Mouse (Mus musculus) midbrain, embryonic 14.5 days (tissue): ENCODE measurements around the gene Saysd1. TPM values are rescaled to one million over a fixed set of nuclear protein-coding genes. Genes with fewer than 3 reads are reported as not detected.

ENCODE experiments used
- ATAC-seq: fragments of 200-750 bp; cut with Nextera tagmentation; 2 replicates; pipeline ENCODE4 v1.8.0; 2017; ENCODE audit warnings: moderate number of reproducible peaks, moderate library complexity; ENCODE audit not compliant: low FRiP score, low TSS enrichment
- DNase-seq: peaks from one replicate; pipeline ENCODE4 v3.0.0-alpha.2; 2015
- H3K27ac ChIP-seq: fragments of 300-500 bp; sonication (generic); replicated peaks from 2 replicates; pipeline ENCODE4 v1.5.1; 2014; ENCODE audit warnings: mild to moderate bottlenecking, low read depth, low read length, moderate library complexity
- H3K27me3 ChIP-seq: fragments of 300-500 bp; sonication (generic); 2 replicates; pipeline ENCODE4 v1.6.1; 2014; ENCODE audit warnings: low read length, control low read depth, mixed read lengths; ENCODE audit not compliant: control insufficient read depth, insufficient read depth
- H3K36me3 ChIP-seq: fragments of 300-500 bp; sonication (generic); 2 replicates; pipeline ENCODE4 v1.6.1; 2014; ENCODE audit warnings: low read length, control low read depth; ENCODE audit not compliant: control insufficient read depth, insufficient read depth
- H3K4me1 ChIP-seq: fragments of 300-500 bp; sonication (generic); 2 replicates; pipeline ENCODE4 v1.6.1; 2014; ENCODE audit warnings: mild to moderate bottlenecking, antibody characterized with exemption, low read length, control low read depth; ENCODE audit not compliant: control insufficient read depth, insufficient read depth
- H3K4me2 ChIP-seq: fragments of 300-500 bp; sonication (generic); 2 replicates; pipeline ENCODE4 v1.6.1; 2014; ENCODE audit warnings: mild to moderate bottlenecking, low read length, moderate library complexity
- H3K4me3 ChIP-seq: fragments of 300-500 bp; sonication (generic); replicated peaks from 2 replicates; pipeline ENCODE4 v1.5.1; 2014; ENCODE audit warnings: low read depth, low read length
- H3K9ac ChIP-seq: fragments of 300-500 bp; sonication (generic); replicated peaks from 2 replicates; pipeline ENCODE4 v1.6.1; 2014; ENCODE audit warnings: mild to moderate bottlenecking, low read length, moderate library complexity
- H3K9me3 ChIP-seq: fragments of 300-500 bp; sonication (generic); 2 replicates; pipeline ENCODE4 v1.6.1; 2016; ENCODE audit warnings: low read length, control low read depth, mixed read lengths; ENCODE audit not compliant: control insufficient read depth
- WGBS: fragments of 180-500 bp; shearing (Covaris S2); extraction: QIAGEN DNeasy Blood & Tissue Kit; methylation state at CpG from one replicate; pipeline ENCODE4 v1.1.7; 2014; 5-methylcytosine and 5-hydroxymethylcytosine counted together
- polyA plus RNA-seq: library from polyadenylated mRNA; unstranded; fragments of >200 nt; fragmentation: Nextera tagmentation; extraction: Ambion mirVana; gene quantifications from 2 replicates; pipeline ENCODE4 v1.2.1, GENCODE M21; 2014

The Saysd1 gene
- polyA plus RNA-seq, 1 experiment from 2014 or later, result 13.7 TPM

DNA sequence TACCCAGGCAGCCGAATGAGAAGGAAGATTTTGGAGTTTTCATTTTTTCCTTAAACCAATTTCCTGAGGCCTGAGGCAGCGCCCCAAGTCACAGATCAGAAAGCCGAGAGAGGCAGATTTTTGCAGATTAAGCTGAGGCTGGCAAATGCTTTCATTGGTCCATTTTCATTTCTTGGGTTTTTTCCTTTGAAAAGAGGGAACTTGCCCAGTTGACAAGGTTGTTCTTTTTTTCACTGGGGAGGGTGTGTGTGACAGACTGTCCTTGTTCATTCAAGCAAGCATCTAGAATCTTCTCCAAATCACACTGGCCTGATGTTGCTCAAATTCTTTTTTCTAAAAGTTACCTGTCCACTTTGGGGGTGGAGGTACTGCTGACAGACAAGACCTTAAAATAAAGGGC, 40.7 kb upstream of the Saysd1 start:
- peaks cover 12% of the 10 kb centered on the region; the same call in 1 of the 2 replicates for H3K4me1 ChIP-seq
- H3K4me3 ChIP-seq, result no peak overlapping the region
- H3K27ac ChIP-seq, result no peak overlapping the region
- WGBS, result 16% methylated on average over 3 of the region's 3 CpGs
- no peak for DNase-seq
- no peaks in the 10 kb centered on the region for H3K9me3 ChIP-seq
- no peak overlapping the region for H3K9ac ChIP-seq
- no peaks in the 10 kb centered on the region for H3K36me3 ChIP-seq
- no peak for ATAC-seq
- H3K4me2 ChIP-seq, result no peak overlapping the region
- H3K27me3 ChIP-seq, result no peaks in the 10 kb centered on the region; the same call in 1 of the 2 replicates

DNA sequence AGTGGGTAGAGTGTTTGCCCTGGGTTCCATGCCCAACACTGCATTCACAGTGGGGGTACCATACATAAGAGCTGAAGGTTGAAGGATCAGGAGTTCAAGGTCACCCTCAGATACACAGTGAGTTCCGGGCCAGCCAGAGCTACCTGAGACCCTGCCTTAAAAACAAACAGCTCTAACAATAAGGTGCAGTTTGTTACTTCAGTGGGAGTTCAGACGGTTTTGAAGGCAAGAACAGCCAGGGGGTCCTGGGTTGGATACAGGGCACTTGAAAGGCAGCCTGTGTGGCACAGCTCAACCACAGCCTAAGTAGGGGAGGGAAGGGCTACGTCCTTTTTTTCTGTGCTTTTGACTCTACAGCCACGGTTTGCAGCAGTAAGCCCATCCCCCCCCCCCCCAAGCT, 40.3 kb upstream of the Saysd1 start:
- whole genome bisulfite sequencing, result 16% methylated on average over 4 of the region's 4 CpGs
- no peak overlapping the region for H3K4me2 ChIP-seq

DNA sequence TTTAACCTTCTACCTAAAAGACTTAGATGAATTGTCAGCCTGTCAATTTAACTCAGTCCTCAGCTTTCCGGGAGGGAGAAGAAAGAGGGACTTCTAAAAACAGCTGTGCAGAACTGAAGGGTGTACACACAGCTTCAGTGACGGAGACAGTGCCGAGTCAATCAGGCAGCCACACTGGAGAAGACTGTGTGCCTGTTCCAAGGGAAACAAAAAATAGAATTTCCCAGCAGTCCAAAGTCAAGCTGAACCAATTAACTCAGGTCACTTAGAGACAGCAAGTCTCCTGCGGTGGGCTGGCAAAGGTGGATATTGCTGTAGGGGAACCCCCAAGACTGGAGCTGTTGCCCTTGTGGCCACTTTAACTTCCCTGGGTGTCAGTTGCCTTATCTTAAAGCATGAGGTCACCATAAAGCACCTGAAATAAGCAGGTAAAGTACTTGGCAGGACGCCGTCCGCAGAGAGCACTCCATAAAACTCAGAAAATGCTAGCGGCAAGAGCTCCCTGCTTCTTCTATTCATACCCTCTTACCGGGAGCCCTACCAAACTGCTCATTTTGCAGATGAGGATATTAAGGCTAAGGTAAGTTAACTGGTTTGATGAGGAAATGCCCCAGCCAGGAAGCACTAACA, 39.3 kb upstream of the Saysd1 start:
- no peak overlapping the region for H3K4me3 ChIP-seq
- H3K4me2 ChIP-seq, result no peak overlapping the region
- 82% methylated on average over 9 of the region's 9 CpGs for WGBS
- H3K27me3 ChIP-seq, result no peaks in the 10 kb centered on the region; the same call in 1 of the 2 replicates
- DNase-seq (no peak), ATAC-seq (no peak)
- no peak overlapping the region for H3K9ac ChIP-seq
- H3K36me3 ChIP-seq, result no peaks in the 10 kb centered on the region
- peaks cover 12% of the 10 kb centered on the region; the same call in 1 of the 2 replicates for H3K4me1 ChIP-seq
- H3K27ac ChIP-seq, result no peak overlapping the region
- H3K9me3 ChIP-seq, result no peaks in the 10 kb centered on the region

More for the DNA sequence above, 40.3 kb upstream of the Saysd1 start:
- Histone ChIP-seq H3K27me3 (no peaks in the 10 kb centered on the region; the same call in 1 of the 2 replicates), H3K36me3 (no peaks in the 10 kb centered on the region), H3K9ac (no peak overlapping the region), H3K4me1 (peaks cover 12% of the 10 kb centered on the region; the same call in 1 of the 2 replicates), H3K9me3 (no peaks in the 10 kb centered on the region), H3K27ac (no peak overlapping the region), H3K4me3 (no peak overlapping the region)
- ATAC-seq (no peak), DNase-seq (no peak)

- peaks cover 4% of the 10 kb centered on the region; the same call in 1 of the 2 replicates for H3K4me1 ChIP-seq
- no peaks in the 10 kb centered on the region for H3K36me3 ChIP-seq
- no peak overlapping the region for H3K4me3 ChIP-seq
- no peak overlapping the region for H3K27ac ChIP-seq
- 87% methylated on average over 4 of the region's 4 CpGs for WGBS
- no peaks in the 10 kb centered on the region; the same call in 1 of the 2 replicates for H3K27me3 ChIP-seq
- DNase-seq (no peak), ATAC-seq (no peak)
- no peak overlapping the region for H3K4me2 ChIP-seq
- H3K9ac ChIP-seq, result no peak overlapping the region
- H3K9me3 ChIP-seq, result no peaks in the 10 kb centered on the region
Measured at GRCm38 (mm10) chr14:20175705-20176104, 37.4 kb upstream of the Saysd1 start.

- Histone ChIP-seq H3K4me3 (no peak overlapping the region), H3K36me3 (no peaks in the 10 kb centered on the region)
Measured at GRCm38 (mm10) chr14:20175114-20175513, 36.8 kb upstream of the Saysd1 start.

DNA sequence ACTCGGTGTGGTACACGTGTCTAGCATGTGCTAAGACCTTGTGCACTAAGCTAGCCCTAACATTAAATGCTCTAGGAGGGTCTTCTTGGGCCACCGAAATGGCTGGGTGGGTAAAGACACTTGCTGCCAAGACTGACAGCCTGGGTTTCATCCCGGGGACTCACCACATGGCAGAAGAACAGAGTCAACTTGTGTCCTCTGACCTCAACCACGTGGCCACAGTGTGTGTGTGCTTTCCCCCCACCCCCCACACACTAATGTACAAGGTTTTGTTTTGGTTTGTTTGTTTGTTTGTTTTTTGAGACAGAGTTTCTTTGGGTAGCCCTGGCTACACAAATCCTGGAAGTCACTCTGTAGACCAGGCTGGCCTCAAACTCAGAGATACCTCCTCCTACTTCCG, 36.4 kb upstream of the Saysd1 start:
- H3K9me3 ChIP-seq, result no peaks in the 10 kb centered on the region
- ATAC-seq (no peak), DNase-seq (no peak)
- no peak overlapping the region for H3K4me3 ChIP-seq
- no peaks in the 10 kb centered on the region for H3K4me1 ChIP-seq
- no peaks in the 10 kb centered on the region for H3K36me3 ChIP-seq
- H3K9ac ChIP-seq, result no peak overlapping the region
- H3K27me3 ChIP-seq, result no peaks in the 10 kb centered on the region
- no peak overlapping the region for H3K27ac ChIP-seq
- WGBS, result 90% methylated on average over 6 of the region's 6 CpGs
- H3K4me2 ChIP-seq, result no peak overlapping the region

More at GRCm38 (mm10) chr14:20175114-20175513, 36.8 kb upstream of the Saysd1 start:
- DNase-seq (no peak), ATAC-seq (no peak)
- no peaks in the 10 kb centered on the region; the same call in 1 of the 2 replicates for H3K27me3 ChIP-seq
- H3K4me1 ChIP-seq, result no peaks in the 10 kb centered on the region
- H3K9ac ChIP-seq, result no peak overlapping the region
- H3K9me3 ChIP-seq, result no peaks in the 10 kb centered on the region
- H3K4me2 ChIP-seq, result no peak overlapping the region
- WGBS, result 96% methylated on average over 7 of the region's 7 CpGs
- H3K27ac ChIP-seq, result no peak overlapping the region

DNA sequence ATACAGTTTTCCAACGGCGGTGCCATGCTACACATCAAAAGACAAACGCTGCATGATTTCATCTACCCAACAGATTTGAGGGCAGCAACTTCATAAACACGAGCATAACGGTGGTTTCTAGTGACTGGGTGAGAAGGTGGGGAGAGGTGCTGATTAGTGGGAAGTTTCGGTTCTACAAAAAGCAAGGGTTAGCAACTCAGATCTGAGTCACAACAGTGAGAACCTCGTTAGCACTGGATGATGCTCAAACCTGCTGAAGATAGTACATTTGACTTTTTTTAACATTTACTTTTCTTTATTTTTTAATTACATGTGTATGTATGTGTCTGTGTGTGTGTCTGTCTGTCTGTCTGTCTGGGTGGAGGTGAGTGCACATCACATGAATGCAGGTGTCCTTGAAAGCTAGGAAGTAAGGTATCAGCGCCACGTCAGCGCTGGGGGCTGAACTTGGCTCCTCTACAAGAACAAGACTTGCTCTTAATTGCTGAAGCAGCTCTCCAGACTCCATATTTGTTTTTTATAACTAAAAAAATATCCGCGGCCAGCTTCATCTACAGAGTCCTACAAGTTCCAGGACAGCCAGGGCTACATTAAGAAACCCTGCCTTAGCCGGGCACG, 35.6 kb upstream of the Saysd1 start:
- Histone ChIP-seq H3K4me3 (no peak overlapping the region), H3K4me2 (no peak overlapping the region), H3K4me1 (no peaks in the 10 kb centered on the region), H3K27me3 (no peaks in the 10 kb centered on the region), H3K9me3 (no peaks in the 10 kb centered on the region), H3K9ac (no peak overlapping the region), H3K36me3 (no peaks in the 10 kb centered on the region), H3K27ac (no peak overlapping the region)
- ATAC-seq, result no peak
- no peak for DNase-seq
- 96% methylated on average over 14 of the region's 14 CpGs for WGBS

- 92% methylated on average over 4 of the region's 4 CpGs for WGBS
Measured at GRCm38 (mm10) chr14:20172924-20173323, 34.6 kb upstream of the Saysd1 start.

GRCm38 (mm10) chr14:20172509-20172908, 34.2 kb upstream of the Saysd1 start:
- Histone ChIP-seq H3K27ac (no peak overlapping the region), H3K9me3 (no peaks in the 10 kb centered on the region), H3K9ac (no peak overlapping the region), H3K4me3 (no peak overlapping the region), H3K36me3 (no peaks in the 10 kb centered on the region), H3K4me1 (no peaks in the 10 kb centered on the region), H3K4me2 (no peak overlapping the region), H3K27me3 (no peaks in the 10 kb centered on the region)
- DNase-seq (no peak), ATAC-seq (no peak)
- 82% methylated on average over 5 of the region's 5 CpGs for WGBS

More at GRCm38 (mm10) chr14:20172924-20173323, 34.6 kb upstream of the Saysd1 start:
- Histone ChIP-seq H3K27me3 (no peaks in the 10 kb centered on the region), H3K4me1 (no peaks in the 10 kb centered on the region), H3K27ac (no peak overlapping the region), H3K9me3 (no peaks in the 10 kb centered on the region), H3K36me3 (no peaks in the 10 kb centered on the region), H3K4me2 (no peak overlapping the region), H3K4me3 (no peak overlapping the region), H3K9ac (no peak overlapping the region)
- DNase-seq (no peak), ATAC-seq (no peak)
